Mouse (Mus musculus): ENCODE measurements at regions not wholly inside any gene's neighbourhood (a gene's known extent, or its start where the extent isn't known, plus 50 kb on each side); places are given as distances from the start of the nearest gene placed in this dataset.

GRCm38 (mm10) chr16:84318091-84318490, 196.8 kb upstream of the A730009L09Rik start:
- Histone ChIP-seq H3K27me3 (replicated peaks) (no peaks in the 10 kb centered on the region), H3K4me1 (no peaks in the 10 kb centered on the region), H3K36me3 (replicated peaks; ENCODE audit: low read length) (no peaks in the 10 kb centered on the region), H3K9me3 (0 out of 2 replicates have a peak, but pooled peaks cover 3% of the 10 kb centered on the region), H3K4me3 (replicated peaks) (no peak overlapping the region)
- no peak for TF ChIP-seq FLI1 (IDR thresholded peaks at IDR 0.05; ENCODE audit: low read length)
- no peak for TF ChIP-seq GATA1 (IDR thresholded peaks at IDR 0.05; ENCODE audit: borderline replicate concordance, low read length)

DNA sequence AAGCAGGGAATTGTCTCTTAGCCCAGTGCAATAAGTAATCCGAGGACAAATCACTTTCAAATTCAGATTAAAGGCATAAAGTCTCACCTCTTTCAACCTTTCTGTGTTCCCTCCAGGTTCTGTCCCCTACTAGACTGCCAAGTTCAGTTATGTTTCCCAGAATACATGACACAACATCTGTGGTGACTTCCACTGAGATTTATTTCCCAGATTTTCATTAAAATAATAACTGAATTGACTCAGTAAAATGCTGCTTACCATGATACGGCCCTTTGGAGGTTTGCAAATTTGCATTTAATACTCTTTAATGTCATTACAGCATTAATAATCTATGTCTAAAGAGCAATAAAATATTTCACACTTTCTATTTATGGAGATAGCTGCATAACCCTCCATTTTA, 193.4 kb upstream of the A730009L09Rik start:
- Histone ChIP-seq H3K4me1 (no peaks in the 10 kb centered on the region), H3K4me3 (replicated peaks) (no peak overlapping the region), H3K9me3 (peaks cover 2% of the 10 kb centered on the region; the same call in 1 of the 2 replicates), H3K27me3 (replicated peaks) (no peaks in the 10 kb centered on the region), H3K36me3 (replicated peaks; ENCODE audit: low read length) (no peaks in the 10 kb centered on the region)
- TF ChIP-seq GATA1 (IDR thresholded peaks at IDR 0.05; ENCODE audit: borderline replicate concordance, low read length) (no peak), FLI1 (IDR thresholded peaks at IDR 0.05; ENCODE audit: low read length) (no peak)

DNA sequence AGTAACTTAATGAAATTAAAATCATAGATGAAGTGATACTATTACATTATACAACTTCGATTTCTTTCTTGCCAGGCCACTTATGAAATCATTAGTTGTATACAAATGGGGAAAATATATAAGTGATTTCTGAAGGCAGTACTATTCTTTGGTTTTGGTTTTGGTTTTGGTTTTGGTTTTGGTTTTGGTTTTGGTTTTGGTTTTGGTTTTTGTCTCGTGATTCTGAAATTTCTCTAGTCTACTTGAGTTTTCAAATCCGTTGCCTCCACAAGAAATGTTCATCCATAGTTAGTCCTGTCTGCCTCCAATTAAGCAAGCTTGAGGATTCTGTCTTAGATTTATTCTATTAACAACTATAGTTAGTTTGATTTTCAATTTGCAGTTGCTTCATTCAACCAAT, 184.6 kb upstream of the A730009L09Rik start:
- Histone ChIP-seq H3K36me3 (replicated peaks; ENCODE audit: low read length) (no peaks in the 10 kb centered on the region), H3K9me3 (peaks cover 5% of the 10 kb centered on the region; the same call in 1 of the 2 replicates), H3K4me3 (replicated peaks) (no peak overlapping the region), H3K4me1 (no peaks in the 10 kb centered on the region), H3K27me3 (replicated peaks) (no peaks in the 10 kb centered on the region)
- TF ChIP-seq FLI1 (IDR thresholded peaks at IDR 0.05; ENCODE audit: low read length), result no peak
- no peak for TF ChIP-seq GATA1 (IDR thresholded peaks at IDR 0.05; ENCODE audit: borderline replicate concordance, low read length)

DNA sequence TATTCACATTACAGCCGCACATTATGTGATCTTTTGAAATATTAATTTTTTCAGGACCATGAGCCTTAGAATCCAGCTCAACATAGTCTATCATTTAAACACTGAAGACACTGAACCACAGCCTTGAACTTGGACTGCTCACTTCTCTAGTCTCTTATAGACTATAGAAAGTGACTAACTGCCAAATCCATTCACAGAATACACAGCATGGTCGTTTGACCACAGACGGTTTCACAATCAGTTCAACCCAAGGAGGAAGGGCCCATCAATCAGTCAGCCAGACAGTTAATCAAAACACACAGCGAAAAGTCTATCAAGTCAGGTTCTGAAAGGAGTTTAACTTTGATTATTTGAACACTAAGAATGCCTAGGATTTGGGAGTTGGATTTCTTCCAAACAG, 168.8 kb upstream of the A730009L09Rik start:
- Histone ChIP-seq H3K27me3 (replicated peaks) (no peaks in the 10 kb centered on the region), H3K36me3 (replicated peaks; ENCODE audit: low read length) (no peaks in the 10 kb centered on the region), H3K9me3 (no peaks in the 10 kb centered on the region), H3K4me1 (no peaks in the 10 kb centered on the region), H3K4me3 (replicated peaks) (no peak overlapping the region)
- TF ChIP-seq GATA1 (IDR thresholded peaks at IDR 0.05; ENCODE audit: borderline replicate concordance, low read length), result no peak
- no peak for TF ChIP-seq FLI1 (IDR thresholded peaks at IDR 0.05; ENCODE audit: low read length)

DNA sequence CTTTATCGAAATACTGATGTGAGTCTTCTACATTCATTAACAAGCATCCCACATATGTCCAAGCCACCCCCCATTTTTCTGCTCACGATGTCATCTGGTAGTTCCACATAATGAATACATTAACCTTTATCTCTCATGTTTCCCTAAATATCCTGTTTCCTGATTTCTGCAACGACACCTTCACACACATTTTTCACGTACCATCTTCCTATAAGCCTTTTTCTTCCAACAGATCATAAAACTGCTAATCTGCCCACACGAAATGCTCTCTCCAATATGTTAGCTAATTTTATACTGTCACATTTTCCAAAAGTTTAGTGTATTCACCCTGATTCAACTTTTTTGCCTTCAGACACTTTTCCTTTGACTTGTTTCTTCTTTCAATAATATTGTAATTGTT, 159.8 kb upstream of the A730009L09Rik start:
- TF ChIP-seq FLI1 (IDR thresholded peaks at IDR 0.05; ENCODE audit: low read length) (no peak), GATA1 (IDR thresholded peaks at IDR 0.05; ENCODE audit: borderline replicate concordance, low read length) (no peak)

GRCm38 (mm10) chr16:84365969-84366368, 149.0 kb upstream of the A730009L09Rik start:
- H3K9me3 ChIP-seq, result peaks cover 5% of the 10 kb centered on the region
- H3K27me3 ChIP-seq (replicated peaks), result no peaks in the 10 kb centered on the region
- H3K36me3 ChIP-seq (replicated peaks; ENCODE audit: low read length), result no peaks in the 10 kb centered on the region
- no peak overlapping the region for H3K4me3 ChIP-seq (replicated peaks)
- no peak for TF ChIP-seq FLI1 (IDR thresholded peaks at IDR 0.05; ENCODE audit: low read length)
- TF ChIP-seq GATA1 (IDR thresholded peaks at IDR 0.05; ENCODE audit: borderline replicate concordance, low read length), result no peak
- no peaks in the 10 kb centered on the region for H3K4me1 ChIP-seq

More for the DNA sequence above, 159.8 kb upstream of the A730009L09Rik start:
- H3K36me3 ChIP-seq (replicated peaks; ENCODE audit: low read length), result no peaks in the 10 kb centered on the region
- no peaks in the 10 kb centered on the region for H3K4me1 ChIP-seq
- H3K27me3 ChIP-seq (replicated peaks), result no peaks in the 10 kb centered on the region
- no peak overlapping the region for H3K4me3 ChIP-seq (replicated peaks)
- H3K9me3 ChIP-seq, result peaks cover 5% of the 10 kb centered on the region; the same call in 1 of the 2 replicates

GRCm38 (mm10) chr16:84368928-84369682, 145.8 kb upstream of the A730009L09Rik start:
- H3K4me1 ChIP-seq, result no peaks in the 10 kb centered on the region
- H3K27me3 ChIP-seq (replicated peaks), result no peaks in the 10 kb centered on the region
- no peaks in the 10 kb centered on the region for H3K36me3 ChIP-seq (replicated peaks; ENCODE audit: low read length)
- no peak for TF ChIP-seq FLI1 (IDR thresholded peaks at IDR 0.05; ENCODE audit: low read length)
- TF ChIP-seq GATA1 (IDR thresholded peaks at IDR 0.05; ENCODE audit: borderline replicate concordance, low read length), result no peak
- peaks cover 8% of the 10 kb centered on the region for H3K9me3 ChIP-seq
- H3K4me3 ChIP-seq (replicated peaks), result no peak overlapping the region

DNA sequence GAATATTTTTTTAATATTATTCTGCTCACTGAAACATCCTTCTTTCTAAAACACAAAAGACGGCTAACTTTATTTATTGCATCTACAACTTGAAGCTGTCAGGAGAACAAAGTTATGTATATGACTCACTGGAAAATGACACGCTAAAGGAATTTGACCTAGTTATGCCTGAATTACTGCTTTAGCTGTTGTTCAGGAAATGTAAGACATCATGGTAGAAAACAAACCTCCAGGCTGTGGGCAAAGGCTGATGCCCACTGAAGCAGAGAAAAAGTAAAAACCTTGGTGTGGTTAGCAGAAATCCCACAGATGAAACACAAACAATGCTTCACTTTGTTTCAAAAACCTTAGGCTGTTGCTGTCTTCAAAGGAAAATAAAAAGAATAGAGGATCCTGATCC, 136.5 kb upstream of the A730009L09Rik start:
- Histone ChIP-seq H3K9me3 (no peaks in the 10 kb centered on the region), H3K4me1 (no peaks in the 10 kb centered on the region), H3K27me3 (replicated peaks) (no peaks in the 10 kb centered on the region), H3K4me3 (replicated peaks) (no peak overlapping the region), H3K36me3 (replicated peaks; ENCODE audit: low read length) (no peaks in the 10 kb centered on the region)
- TF ChIP-seq GATA1 (IDR thresholded peaks at IDR 0.05; ENCODE audit: borderline replicate concordance, low read length), result no peak
- TF ChIP-seq FLI1 (IDR thresholded peaks at IDR 0.05; ENCODE audit: low read length), result no peak

DNA sequence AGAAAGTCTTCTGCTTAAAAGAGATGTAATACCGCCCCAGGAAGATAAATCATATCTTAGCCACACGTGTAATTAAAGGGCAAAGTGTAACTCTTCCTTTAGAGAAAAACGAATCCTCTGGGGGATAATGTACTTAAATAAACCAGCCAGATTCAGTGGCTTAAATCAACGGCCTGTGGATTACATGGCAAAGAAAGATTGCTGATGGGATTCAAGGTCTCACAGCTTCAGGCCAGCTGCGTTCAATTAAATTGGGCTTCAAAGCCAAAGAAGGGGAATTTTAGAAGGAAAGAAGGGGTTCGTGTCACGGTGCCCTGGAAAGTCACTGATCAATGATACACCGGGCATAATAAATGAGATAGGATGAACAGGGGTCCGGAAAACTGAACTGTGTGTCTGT, 123.2 kb upstream of the A730009L09Rik start:
- Histone ChIP-seq H3K27me3 (replicated peaks) (no peaks in the 10 kb centered on the region), H3K36me3 (replicated peaks; ENCODE audit: low read length) (no peaks in the 10 kb centered on the region), H3K9me3 (peaks cover 16% of the 10 kb centered on the region), H3K4me1 (no peaks in the 10 kb centered on the region), H3K4me3 (replicated peaks) (no peak overlapping the region)
- TF ChIP-seq GATA1 (IDR thresholded peaks at IDR 0.05; ENCODE audit: borderline replicate concordance, low read length), result no peak
- TF ChIP-seq FLI1 (IDR thresholded peaks at IDR 0.05; ENCODE audit: low read length), result no peak

- H3K36me3 ChIP-seq (replicated peaks; ENCODE audit: low read length), result no peaks in the 10 kb centered on the region
- peak overlapping the region; percentile 5 for H3K4me3 ChIP-seq (replicated peaks)
- no peaks in the 10 kb centered on the region for H3K27me3 ChIP-seq (replicated peaks)
- no peaks in the 10 kb centered on the region for H3K4me1 ChIP-seq
- TF ChIP-seq FLI1 (IDR thresholded peaks at IDR 0.05; ENCODE audit: low read length), result no peak
- TF ChIP-seq GATA1 (IDR thresholded peaks at IDR 0.05; ENCODE audit: borderline replicate concordance, low read length), result no peak
- H3K9me3 ChIP-seq, result peaks cover 18% of the 10 kb centered on the region
These were observed 120.0 kb upstream of the A730009L09Rik start for GRCm38 (mm10) chr16:84394895-84395294.
